Mouse (Mus musculus): ENCODE data around the gene Mef2a. TPM values are rescaled to one million over a fixed set of nuclear protein-coding genes. Genes with fewer than 3 reads are reported as not detected.
A peak's percentile ranks its signal among the peaks of the same experiment; 100 is the strongest.

Gene Mef2a
- total and polyA plus RNA-seq, 2 experiments from 2014 or later, result 47.7 to 80.9 TPM

DNA sequence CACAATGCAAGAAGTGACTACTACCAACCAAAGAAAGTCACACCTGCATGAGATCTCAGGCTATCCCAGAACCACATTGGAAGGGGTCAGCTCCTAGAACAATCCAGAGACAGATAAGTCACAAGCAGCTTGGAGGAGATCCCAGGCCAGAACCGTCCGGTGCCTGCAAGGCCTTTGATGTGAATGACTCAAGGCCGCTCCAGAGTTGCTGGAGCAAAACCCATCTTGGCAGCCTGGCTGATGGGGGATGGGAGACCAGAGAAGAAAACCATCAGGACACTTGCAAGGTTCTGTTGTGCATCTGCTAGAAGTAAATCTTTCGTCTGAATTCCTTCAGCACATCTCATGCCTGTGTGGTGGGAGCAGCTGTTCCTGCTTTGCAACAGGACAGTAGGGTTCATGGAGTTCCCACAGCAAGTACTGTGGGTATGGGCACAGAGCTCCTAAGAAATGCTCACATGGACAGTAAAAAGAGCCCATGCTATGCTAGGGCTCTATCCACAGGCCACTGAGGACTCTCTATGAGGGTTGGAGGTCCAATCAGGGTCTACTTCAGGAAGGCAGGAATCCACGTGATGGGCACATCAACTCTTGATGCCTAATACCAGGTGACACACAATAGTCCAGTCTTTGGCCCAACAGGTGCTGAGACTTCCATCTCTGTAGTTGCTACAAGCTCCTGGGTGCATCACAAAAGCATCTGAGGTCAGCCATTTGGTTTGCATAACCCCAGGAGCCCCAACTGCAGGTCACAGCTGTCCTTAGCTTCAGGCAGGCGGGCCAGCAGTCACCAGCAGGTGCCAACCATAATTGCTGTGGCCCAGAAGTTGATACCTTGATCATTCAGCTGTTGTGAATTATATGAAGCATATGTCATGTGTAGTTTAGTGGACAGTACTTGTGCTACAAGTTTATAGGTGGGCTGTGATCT lies 12.5 kb upstream of the Mef2a start:
- TF ChIP-seq CTCF (IDR thresholded peaks at IDR 0.05; ENCODE audit: low read depth), result no peak
- Histone ChIP-seq H3K9me3 (ENCODE audit: low read length) (no peaks in the 10 kb centered on the region), H3K36me3 (ENCODE audit: insufficient read depth) (no peaks in the 10 kb centered on the region), H3K9ac (no peak overlapping the region), H3K27me3 (ENCODE audit: insufficient read depth, low read length) (no peaks in the 10 kb centered on the region), H3K27ac (ENCODE audit: low read depth, low read length) (no peak overlapping the region), H3K4me3 (ENCODE audit: low read depth, low read length) (no peak overlapping the region), H3K4me2 (ENCODE audit: low read depth) (no peak overlapping the region), H3K4me1 (ENCODE audit: insufficient read depth) (no peaks in the 10 kb centered on the region)
- ATAC-seq, result no peak
- no peak for DNase-seq
- 90% methylated on average over 6 of the region's 6 CpGs for WGBS

GRCm38 (mm10) chr7:67380174-67381129 lies 7.8 kb upstream of the Mef2a start:
- H3K27me3 ChIP-seq (ENCODE audit: insufficient read depth, low read length), result no peaks in the 10 kb centered on the region
- no peak overlapping the region for H3K9ac ChIP-seq
- H3K36me3 ChIP-seq (ENCODE audit: insufficient read depth), result no peaks in the 10 kb centered on the region
- no peak for TF ChIP-seq CTCF (IDR thresholded peaks at IDR 0.05; ENCODE audit: low read depth)
- whole genome bisulfite sequencing, result 87% methylated on average over 6 of the region's 6 CpGs
- DNase-seq (no peak), ATAC-seq (no peak)
- H3K4me1 ChIP-seq (ENCODE audit: insufficient read depth), result no peaks in the 10 kb centered on the region
- no peak overlapping the region for H3K4me2 ChIP-seq (ENCODE audit: low read depth)
- no peak overlapping the region for H3K27ac ChIP-seq (ENCODE audit: low read depth, low read length)
- H3K4me3 ChIP-seq (ENCODE audit: low read depth, low read length), result no peak overlapping the region
- H3K9me3 ChIP-seq (ENCODE audit: low read length), result no peaks in the 10 kb centered on the region

GRCm38 (mm10) chr7:67376796-67377195 lies 4.1 kb upstream of the Mef2a start:
- TF ChIP-seq CTCF (IDR thresholded peaks at IDR 0.05; ENCODE audit: low read depth), result no peak
- DNase-seq (no peak), ATAC-seq (no peak)
- Histone ChIP-seq H3K9ac (no peak overlapping the region), H3K36me3 (ENCODE audit: insufficient read depth) (no peaks in the 10 kb centered on the region), H3K4me3 (ENCODE audit: low read depth, low read length) (no peak overlapping the region), H3K27ac (ENCODE audit: low read depth, low read length) (no peak overlapping the region), H3K4me2 (ENCODE audit: low read depth) (no peak overlapping the region), H3K27me3 (ENCODE audit: insufficient read depth, low read length) (no peaks in the 10 kb centered on the region), H3K9me3 (ENCODE audit: low read length) (no peaks in the 10 kb centered on the region), H3K4me1 (ENCODE audit: insufficient read depth) (peaks cover 7% of the 10 kb centered on the region)
- WGBS, result 82% methylated on average over 6 of the region's 6 CpGs

DNA sequence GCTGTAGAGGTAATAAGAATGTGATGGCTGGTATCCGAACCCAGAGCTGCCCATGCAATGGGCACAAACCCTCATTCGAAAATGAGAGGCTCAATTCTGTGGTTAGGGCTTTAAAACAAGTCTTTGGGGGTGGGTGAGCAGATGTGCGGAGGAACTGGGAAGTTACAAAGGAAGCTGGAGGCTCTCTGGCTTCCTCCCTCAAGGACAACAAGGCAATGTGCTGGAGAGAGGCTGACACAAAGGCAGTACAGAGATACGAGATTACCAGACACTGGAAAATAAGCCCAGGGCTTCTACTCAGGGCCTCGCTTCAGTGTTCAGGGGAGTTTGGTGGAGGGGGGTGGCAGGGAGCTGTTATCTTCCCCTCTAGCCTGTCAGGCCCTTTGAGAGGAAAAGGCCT lies 1.3 kb upstream of the Mef2a start:
- Histone ChIP-seq H3K27ac (ENCODE audit: low read depth, low read length) (peak overlapping the region; percentile 97; the same call in 1 of the 2 replicates), H3K9me3 (ENCODE audit: low read length) (no peaks in the 10 kb centered on the region), H3K27me3 (ENCODE audit: insufficient read depth, low read length) (no peaks in the 10 kb centered on the region), H3K4me1 (ENCODE audit: insufficient read depth) (peaks cover 13% of the 10 kb centered on the region), H3K36me3 (ENCODE audit: insufficient read depth) (no peaks in the 10 kb centered on the region), H3K4me3 (ENCODE audit: low read depth, low read length) (peak overlapping the region; percentile 86; the same call in 1 of the 2 replicates), H3K4me2 (ENCODE audit: low read depth) (peak overlapping the region; percentile 99; the same call in 1 of the 2 replicates), H3K9ac (no peak overlapping the region)
- no peak for DNase-seq
- TF ChIP-seq CTCF (IDR thresholded peaks at IDR 0.05; ENCODE audit: low read depth), result no peak
- 48% methylated on average over 5 of the region's 5 CpGs for WGBS
- no peak for ATAC-seq

GRCm38 (mm10) chr7:67373584-67373960 lies 914 bp upstream of the Mef2a start:
- Histone ChIP-seq H3K4me2 (ENCODE audit: low read depth) (peak overlapping the region; percentile 99), H3K27ac (ENCODE audit: low read depth, low read length) (peak overlapping the region; percentile 97), H3K4me3 (ENCODE audit: low read depth, low read length) (peak overlapping the region; percentile 86), H3K4me1 (ENCODE audit: insufficient read depth) (peaks cover 13% of the 10 kb centered on the region), H3K36me3 (ENCODE audit: insufficient read depth) (no peaks in the 10 kb centered on the region), H3K9ac (peak overlapping the region; percentile 92), H3K9me3 (ENCODE audit: low read length) (no peaks in the 10 kb centered on the region), H3K27me3 (ENCODE audit: insufficient read depth, low read length) (no peaks in the 10 kb centered on the region)
- DNase-seq, result no peak
- no peak for TF ChIP-seq CTCF (IDR thresholded peaks at IDR 0.05; ENCODE audit: low read depth)
- ATAC-seq, result no peak
- WGBS, result 27% methylated on average over 6 of the region's 6 CpGs

DNA sequence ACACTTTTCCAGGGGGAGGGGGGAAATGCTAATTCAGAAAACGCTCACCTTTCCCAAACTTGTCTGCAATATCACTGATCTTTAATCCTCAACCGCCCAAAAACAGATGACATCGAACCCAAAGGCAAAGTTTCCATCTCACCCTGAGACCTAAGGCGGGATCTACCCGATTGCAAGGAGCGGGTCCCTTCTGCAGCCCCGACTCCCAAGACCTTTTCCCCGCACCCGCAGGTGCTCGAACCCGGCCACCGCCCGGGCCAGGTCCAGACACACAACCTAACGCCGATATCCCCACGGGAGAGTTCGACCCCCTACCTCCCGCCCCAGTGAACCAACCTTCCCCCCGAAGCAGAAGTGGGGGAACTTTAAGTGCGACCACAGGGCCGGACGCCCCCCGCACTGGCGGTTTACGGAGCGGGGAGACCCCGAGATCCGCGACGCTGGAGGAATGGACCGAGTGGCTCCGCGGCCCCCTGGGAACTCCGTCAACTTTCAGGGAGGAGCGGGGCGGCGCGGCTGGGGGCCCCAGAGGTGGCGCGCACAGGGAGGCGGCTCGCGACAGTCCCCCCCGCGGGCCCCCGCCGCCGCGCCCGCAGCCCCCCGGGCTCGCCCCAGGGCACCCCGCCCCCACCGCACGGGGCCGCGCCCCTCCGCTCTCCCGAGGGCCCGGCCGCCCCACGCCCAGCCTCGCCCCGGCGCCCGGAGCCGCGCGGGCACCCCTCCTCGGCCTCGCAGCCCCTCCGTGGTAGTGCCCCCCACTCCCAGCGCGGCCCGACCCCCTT lies 576 bp downstream of the Mef2a start:
- H3K4me3 ChIP-seq (ENCODE audit: low read depth, low read length), result peak overlapping the region; percentile 86
- WGBS, result 3% methylated on average over 44 of the region's 75 CpGs
- H3K27me3 ChIP-seq (ENCODE audit: insufficient read depth, low read length), result no peaks in the 10 kb centered on the region
- TF ChIP-seq CTCF (IDR thresholded peaks at IDR 0.05; ENCODE audit: low read depth), result no peak
- peak overlapping the region; percentile 97 for H3K27ac ChIP-seq (ENCODE audit: low read depth, low read length)
- ATAC-seq, result peak; percentile 67
- H3K9ac ChIP-seq, result peak overlapping the region; percentile 92
- H3K9me3 ChIP-seq (ENCODE audit: low read length), result no peaks in the 10 kb centered on the region
- peak overlapping the region; percentile 99 for H3K4me2 ChIP-seq (ENCODE audit: low read depth)
- peak; percentile 16 for DNase-seq
- H3K4me1 ChIP-seq (ENCODE audit: insufficient read depth), result peaks cover 13% of the 10 kb centered on the region
- no peaks in the 10 kb centered on the region for H3K36me3 ChIP-seq (ENCODE audit: insufficient read depth)

Data from forebrain, postnatal 0 days (tissue).